Mouse (Mus musculus) neutrophil, adult 5-6 weeks (primary cell): ENCODE measurements around the gene Rictor. TPM values are rescaled to one million over a fixed set of nuclear protein-coding genes. Genes with fewer than 3 reads are reported as not detected.
A peak's percentile ranks its signal among the peaks of the same experiment; 100 is the strongest.

Source experiments
- ATAC-seq: fragments of 151-379, 151-347 bp; 2 replicates; pipeline ENCODE4 v1.8.0; 2017; ENCODE audit warnings: mild to moderate bottlenecking, moderate TSS enrichment; ENCODE audit not compliant: insufficient number of reproducible peaks, poor library complexity, low FRiP score, severe bottlenecking; ENCODE audit errors: extremely low read depth
- total RNA-seq: library from RNA; stranded (forward); fragments of 200-1000 nt; gene quantifications from 2 replicates; pipeline ENCODE4 v1.2.3, GENCODE M21; 2017

Gene Rictor
- 96.7 and 109 TPM in 2 replicates for total RNA-seq

DNA sequence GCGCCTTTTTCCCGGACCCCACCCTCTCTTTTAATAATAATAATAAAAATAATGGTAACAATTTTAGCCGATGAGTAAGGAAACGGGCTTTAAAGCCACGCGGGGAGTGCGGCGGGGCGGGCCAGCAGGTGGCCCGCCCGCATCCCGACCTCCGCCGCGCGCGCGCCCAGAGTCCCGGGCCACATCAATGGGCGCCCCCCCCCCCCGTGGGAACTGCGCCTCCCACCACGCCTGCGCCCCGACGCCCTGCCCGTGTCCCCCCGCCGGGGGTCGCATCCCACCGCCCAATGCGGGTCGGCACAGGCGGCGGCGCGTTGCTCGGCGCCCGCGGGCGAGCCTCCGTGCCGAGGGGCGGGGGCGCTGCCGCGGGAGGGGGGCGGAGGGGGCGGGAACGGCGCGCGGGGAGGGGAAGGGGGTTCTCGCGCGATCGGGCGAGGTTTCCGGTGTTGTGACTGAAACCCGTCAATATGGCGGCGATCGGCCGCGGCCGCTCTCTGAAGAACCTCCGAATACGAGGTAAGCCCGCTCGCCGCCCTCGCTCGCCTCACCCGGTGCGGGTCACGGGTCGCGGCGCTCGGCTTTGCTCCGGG, at the start of gene Rictor:
TSS of gene Rictor (plus strand) at position 444 of the 590 bp plus-strand sequence.
- ATAC-seq: peak; percentile 73

DNA sequence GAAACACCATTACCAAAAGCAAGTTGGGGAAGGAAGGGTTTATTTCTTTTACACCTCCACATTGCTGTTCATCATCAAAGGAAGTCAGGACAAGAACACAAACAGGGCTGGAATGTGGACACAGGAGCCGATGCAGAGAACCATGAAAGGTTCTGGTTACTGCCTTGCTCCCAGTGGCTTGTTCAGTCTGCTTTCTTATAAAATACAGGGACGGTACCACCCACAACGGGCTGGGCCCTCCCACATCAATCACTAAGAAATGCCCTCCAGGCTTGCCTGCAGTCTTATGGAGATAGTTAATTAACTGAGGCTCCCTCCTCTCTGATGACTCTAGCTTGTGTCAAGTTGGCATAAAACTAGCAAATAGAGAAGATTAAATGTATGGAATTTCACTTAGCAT, 46.2 kb upstream of the Rictor start:
- ATAC-seq: no peak

DNA sequence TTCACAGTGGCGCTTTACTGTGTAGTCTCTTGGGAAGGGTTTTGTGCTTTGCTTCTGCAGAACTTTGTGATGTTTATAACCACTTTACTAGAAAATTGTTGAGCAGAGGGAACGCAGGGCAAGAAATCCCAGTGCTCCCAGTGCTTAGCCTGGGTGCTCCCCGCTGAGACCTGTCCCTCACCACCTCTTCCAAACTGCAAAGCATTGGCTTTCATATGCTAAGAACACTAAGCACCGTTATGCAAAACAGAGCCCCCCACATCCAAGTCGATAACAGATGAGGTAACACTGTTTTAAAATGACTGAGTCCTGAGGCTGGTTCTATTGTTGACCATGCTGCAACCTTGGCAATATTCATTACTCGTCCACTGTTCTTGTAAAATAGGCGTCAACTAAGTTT, 44.2 kb upstream of the Rictor start:
- no peak for ATAC-seq

DNA sequence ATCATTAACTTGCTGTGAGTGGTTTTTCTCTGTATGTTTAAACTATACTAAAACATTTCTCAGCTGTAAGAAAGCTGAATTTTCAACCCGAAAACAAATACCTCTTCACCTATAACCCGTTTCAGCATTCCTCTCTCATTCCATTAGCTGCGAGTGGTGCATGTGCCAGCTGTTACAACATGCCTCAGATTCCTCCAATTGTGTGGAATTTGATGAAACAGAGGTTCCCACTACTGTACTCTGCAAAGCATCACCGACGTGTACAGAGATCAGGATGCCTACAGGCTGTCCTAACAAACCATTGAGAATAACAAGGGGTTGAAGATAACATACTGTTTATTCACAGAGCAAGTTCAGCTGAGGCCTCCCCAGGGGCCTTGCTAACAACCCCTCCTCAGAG, 42.1 kb upstream of the Rictor start:
- ATAC-seq: no peak

DNA sequence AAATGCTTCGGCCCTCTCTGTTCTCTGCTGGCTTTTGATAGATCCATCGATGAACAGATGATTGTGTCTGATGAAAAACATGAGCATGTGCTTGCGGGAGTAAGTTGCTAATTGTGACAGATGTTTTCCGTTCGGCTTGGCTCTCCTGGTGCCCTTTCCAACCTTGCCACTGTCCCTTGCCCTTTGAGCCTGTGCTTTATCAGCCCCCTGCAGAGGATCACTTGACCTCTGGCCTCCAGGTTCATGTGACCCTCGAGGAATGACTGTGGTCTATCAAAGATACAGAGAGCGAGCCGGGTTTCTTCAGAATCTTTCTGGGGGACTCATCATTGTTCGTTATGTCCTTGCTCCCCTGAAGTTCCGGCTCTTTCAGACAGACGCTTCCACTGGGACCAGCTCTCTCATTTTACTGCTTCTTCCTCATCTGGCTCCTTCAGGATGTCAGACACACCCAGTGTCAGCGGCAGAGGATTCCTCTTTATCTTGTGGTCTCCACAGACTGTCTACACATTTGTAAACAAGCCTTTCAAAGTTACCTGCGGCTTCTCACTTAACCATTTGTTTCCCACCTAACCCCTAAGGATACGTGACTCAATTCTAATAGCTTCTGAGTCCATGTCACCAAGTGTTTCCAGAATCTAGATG, 39.3 kb upstream of the Rictor start:
- no peak for ATAC-seq

DNA sequence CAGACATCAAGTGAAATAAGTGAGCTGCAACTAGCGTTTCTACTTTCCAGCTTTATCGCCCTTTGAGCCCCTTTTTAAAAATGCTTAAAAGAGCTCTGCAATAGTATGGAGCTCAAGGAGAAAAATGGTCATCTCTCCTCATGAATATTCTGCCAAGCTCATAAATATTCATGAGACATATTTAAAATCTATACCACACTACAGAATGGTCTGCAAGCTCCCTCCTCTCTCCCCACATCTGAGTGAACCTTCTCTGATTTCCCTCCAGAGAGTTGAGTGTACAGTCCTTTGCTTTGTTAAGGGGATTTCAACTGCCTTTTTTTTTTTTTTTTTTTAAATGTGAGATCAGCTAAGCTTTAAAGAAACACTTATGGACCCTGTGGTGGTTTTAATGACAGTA, 29.7 kb upstream of the Rictor start:
- ATAC-seq: no peak

DNA sequence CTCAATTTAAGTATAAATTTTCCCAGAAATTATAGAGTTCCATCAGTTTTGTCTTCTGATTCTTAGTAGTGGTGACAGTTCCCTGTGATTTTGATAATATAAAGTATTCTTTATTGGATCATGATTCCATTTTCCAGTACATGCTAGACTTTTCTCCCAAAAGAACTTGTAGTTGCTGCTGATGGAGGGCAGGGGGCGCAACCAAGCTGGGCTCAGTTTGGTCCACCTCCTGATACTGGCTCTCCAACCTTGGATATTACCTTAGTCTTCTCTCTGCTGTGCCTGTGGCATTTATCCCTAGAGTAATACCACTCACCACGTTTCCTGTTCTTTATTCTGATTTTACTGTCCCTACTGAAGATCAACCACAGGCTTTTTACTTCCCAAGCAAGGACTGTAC, 6.0 kb upstream of the Rictor start:
- ATAC-seq: no peak

DNA sequence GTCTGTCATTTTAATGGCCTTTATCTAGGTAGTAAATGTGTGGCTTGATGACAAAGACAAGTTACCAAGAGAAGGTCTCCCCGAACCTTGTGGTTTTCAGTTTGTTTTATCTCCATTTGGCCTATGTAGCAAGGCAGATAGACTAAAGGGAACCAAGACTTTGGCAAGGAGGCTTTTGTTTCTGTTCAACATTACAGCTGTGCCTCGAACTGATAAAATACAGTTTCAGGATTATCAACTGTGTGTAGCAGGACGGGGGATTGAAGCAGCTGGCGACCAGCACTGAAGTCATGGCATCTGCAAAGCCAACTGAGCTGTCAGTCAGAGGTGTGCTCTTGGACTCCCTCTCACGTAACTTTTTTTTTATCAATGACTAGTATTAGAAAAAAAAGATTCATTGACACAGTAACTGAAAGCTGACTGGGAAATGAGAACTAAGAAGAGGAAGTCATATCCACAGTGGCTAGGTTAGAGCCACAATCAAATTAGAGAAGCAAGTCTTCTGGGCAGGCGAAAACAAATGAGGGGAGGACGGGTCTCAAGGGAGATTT, 2.8 kb upstream of the Rictor start:
- ATAC-seq: peak; percentile 68

DNA sequence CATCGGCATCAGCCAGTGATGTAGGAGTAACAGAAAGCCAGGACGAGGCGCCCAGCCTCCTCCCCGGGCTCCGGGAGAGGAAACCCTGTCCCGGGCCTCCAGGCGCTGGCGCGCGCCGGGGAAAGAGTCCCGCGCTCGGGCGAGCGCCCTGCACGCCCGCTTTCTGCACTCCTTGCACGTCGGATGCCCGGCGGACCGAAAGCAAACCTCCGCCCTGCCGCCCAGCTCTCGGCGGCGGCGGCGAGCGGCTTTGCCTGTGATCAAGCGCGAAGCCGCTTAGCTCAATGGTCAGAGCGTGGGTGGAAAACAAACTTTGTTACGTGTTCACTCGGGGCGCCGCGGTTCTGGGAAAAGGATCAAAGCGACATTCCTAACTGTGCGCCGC, 636 bp upstream of the Rictor start:
- no peak for ATAC-seq

DNA sequence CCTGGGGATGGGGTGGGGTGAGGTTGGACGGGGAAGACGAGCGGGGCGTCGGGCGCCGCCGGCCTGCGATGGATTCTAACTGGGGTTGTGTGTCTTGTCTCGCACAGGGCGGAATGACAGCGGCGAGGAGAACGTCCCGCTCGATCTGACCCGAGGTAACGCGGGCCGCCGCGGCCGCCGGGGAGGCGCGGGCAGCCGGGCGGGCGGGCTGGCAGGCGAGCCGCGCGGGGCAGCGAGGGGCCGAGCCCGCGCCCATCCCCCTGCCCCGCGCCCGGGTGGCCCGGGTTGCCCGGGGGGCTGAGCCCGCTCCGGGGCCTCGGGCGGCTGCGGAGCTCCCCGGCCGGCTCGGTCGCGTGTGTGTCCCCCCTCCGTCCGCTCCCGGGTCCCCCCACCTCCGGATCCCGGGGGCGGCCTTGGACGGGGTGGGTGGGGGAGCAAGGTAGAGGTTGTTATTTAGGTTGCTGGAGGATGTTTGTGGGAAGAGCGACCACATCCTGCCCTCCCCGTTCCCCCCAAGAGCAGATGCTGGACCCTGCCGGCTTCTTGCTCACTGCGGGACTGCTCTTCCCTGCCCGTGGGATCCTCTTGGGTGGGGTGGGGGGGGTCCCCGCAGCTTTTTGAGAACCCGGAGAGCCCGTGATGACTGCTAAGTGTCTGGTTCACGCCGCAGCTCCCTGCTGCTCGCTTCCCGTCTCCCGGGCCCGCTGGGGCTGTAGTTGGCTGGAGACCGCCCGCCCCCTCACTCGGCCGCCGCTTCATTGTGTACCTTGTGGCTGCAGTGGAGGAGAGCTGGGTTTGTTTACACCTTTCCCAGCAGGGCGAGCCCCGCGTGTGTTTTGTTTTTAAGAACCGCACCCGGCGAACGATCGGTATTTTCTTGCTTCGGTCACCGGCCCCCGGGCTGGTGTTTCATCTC, 605 bp downstream of the Rictor start:
- ATAC-seq: peak; percentile 13

DNA sequence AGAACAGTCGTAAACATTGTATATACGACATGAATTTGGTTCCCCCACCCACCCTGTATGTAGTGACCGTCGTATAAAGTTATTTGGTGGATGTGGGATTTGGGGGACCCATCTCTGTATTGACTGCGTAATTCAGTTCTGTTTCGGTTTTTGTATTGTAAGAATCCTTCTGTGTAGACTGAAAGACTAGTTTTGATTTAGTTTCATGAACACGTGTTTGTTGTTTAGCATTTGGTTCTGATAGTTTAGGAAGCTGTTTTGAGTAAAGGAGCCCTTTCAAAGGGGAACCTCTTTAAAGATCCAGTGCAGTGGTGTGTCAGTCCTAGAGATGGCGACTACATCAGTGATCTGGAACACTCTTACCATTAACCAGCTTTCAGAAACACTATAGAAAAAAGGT, 1.4 kb downstream of the Rictor start:
- no peak for ATAC-seq

DNA sequence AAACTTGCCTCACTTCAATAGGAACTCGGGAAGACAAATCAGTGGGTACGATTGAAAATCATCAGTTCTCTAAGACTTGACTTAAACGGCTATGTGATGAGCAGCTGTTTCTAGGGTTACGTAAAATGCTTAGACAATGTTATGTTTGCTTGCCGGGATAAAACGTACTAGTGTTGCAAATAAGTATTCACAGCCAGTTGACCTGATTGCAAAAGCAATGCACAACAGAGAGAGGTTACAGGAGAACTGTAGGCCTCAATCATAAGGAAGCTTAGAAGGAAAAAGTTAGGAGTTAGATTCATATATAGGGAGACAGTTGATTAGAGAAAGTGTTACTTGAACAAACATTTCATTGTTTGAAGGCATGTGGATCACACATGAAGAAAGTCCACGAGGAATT, 2.2 kb downstream of the Rictor start:
- ATAC-seq: no peak

DNA sequence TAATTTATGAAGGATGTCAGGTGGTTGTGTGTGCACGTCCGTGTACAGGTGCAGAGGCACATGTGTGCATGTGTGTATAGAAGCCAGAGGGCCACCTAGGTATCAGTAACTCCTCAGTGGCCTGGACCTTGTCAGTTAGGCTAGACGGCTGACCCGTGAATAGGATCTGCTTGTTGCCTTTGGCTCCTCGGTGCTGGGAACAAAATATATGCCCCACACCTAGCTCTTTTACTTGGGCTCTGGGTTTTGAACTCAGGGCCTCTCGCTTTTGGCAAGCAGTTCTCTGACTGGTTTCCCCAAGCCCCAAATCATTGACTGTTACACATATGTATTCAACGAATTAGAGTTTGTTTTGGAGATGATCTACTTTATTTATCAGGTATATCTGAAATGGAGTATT, 3.0 kb downstream of the Rictor start:
- ATAC-seq: no peak

DNA sequence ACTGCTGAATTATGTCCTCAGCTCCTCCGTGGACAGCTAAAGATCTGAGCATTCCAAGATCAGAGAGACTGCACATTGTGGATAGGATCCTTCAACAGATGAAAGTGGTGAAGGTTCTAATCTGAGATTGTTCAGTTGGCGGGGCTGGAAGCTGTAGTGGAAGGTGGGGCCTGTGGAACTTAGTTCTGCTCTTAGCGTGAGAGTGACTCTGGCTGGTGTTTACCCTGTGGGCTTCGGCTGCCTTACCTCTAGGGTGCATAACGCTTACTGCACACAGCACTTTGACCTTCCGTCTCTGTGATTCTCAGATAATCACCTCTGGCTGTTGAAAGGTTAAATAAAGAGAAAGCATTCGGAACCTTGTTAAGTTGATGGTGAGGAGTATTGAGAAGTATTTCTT, 6.6 kb downstream of the Rictor start:
- ATAC-seq: no peak

DNA sequence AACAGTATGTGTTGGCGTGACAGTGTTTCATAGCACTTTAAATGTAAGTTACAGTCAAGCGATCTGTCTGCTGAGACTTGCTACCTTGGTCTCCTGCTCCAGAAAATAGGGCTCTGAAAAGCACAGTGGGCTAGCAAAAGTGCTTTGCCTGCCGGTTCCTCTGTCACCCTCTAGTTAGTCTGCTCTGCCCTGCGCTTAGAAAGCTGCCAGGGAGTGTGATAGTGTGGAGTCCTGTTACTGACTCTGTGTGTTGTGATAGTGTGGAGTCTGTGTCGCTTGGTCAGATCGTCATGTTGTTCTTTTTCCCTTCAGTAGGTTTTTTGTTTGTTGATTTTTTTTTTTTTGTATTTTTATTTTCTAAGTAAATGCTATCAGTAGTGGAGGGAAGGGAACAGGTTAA, 7.1 kb downstream of the Rictor start:
- no peak for ATAC-seq

DNA sequence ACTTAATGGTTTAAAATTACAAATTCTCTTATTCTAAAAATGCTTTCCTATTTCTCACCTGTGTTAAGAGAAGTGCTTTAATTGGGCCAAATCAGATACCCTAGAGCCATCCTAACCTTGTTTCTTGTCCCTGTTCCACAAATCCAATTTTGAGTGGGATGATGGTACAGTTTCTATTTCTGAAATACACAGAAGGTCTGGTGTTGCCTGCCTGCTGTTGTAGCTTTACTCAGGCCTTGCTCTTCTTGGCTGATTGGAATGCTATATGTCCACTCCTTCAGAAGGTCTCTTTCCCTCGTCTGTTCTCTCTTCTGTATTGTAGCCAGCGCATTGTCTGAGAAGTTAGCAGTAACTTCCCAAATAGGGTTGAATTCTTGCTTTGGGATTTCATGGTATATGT, 13.2 kb downstream of the Rictor start:
- no peak for ATAC-seq

DNA sequence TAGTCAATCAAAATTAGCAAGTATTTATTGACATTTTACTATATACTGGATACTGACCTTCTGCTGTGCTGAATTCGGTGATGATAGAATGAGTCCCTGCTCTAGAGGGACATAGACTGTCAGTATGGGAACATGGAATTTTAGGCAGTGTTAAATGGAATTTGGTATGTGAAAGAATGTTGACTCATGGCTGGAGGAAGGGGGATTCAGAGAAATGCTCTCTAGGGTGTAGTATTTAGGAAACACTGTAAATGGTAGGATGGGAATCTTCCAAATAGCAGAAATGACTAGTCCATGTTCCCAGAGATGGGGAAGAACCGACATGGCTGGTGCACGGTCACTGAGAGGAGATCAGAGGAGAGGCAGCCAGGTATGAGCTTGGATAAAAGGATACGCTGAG, 13.6 kb downstream of the Rictor start:
- ATAC-seq: no peak

DNA sequence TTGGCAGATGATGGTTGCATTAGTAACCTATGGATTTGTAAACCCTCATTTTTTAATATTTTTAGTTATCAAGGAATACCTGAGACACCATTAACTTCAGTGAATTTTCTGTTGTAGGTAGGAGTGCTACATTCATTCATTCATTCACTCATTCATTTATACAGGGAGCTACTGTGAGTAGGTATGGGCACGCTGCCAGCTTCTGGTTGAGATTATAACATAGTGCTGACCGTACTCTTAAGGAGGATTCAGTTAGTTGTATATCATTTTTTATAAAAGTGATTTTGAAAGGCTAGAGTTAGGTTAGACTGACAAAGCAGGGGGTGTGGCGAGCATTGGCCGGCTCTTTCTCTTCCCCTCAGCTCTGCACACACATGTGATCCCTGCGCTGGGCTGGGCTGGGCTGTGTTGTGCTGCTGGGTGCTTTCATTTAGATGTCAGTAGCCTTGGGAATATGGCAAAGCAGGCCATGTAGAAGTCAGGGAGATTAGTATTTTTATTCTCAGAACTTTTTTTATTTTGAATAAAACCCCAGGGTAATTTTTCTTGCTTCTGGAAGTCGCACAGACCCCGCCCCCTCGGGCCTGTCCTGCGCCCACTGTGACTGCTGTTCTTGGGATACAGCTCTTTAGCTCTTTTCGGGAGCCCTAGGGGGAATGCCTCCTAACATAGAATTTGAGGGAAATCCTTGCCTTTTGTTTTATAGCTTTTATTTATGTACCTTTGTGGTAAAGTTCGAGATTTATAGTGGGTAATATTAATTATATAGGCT, 14.4 kb downstream of the Rictor start:
- ATAC-seq: no peak

DNA sequence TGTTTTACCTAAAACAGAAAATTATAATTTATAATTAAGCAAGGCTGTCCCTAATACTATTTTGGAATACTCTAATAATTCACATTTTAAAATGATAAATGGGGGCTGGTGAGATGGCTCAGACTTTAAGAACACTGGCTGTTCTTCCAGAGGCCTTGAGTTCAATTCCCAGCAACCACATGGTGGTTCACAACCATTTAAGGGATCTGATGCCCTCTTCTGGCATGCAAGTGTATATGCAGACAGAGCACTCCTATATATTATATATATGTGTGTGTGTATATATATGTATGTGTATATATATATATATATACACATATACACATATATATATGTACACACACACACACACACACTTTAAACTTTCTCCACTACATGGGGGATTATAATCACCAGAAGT, 15.2 kb downstream of the Rictor start:
- no peak for ATAC-seq
